Comparison of ENCODE assay signal across 7 mouse cellular contexts in genomic region chr10:92333042-92333774, GRCm38 (mm10).
DNase-seq lines count a peak whose midpoint lies in the region; ATAC-seq and TF ChIP-seq lines count a peak whose summit lies in the region.

No protein-coding gene starts in this region.

- no peaks in the 10 kb centered on the region for H3K36me3 ChIP-seq in hindbrain, embryonic 11.5 days (ENCODE audit: control insufficient read depth, insufficient read depth, low read length)
- H3K36me3 ChIP-seq in midbrain, embryonic 13.5 days, result no peaks in the 10 kb centered on the region
- H3K36me3 ChIP-seq in heart, embryonic 11.5 days (ENCODE audit: control insufficient read depth, insufficient read depth, low read length), result no peaks in the 10 kb centered on the region

- H3K9me3 ChIP-seq in hindbrain, embryonic 11.5 days (ENCODE audit: control insufficient read depth, low read length), result no peaks in the 10 kb centered on the region
- no peaks in the 10 kb centered on the region for H3K9me3 ChIP-seq in midbrain, embryonic 13.5 days
- no peaks in the 10 kb centered on the region for H3K9me3 ChIP-seq in heart, embryonic 11.5 days (replicated peaks; ENCODE audit: control insufficient read depth, low read length)

- no peak overlapping the region for H3K4me3 ChIP-seq in hindbrain, embryonic 11.5 days (ENCODE audit: low read depth, low read length)
- H3K4me3 ChIP-seq in midbrain, embryonic 13.5 days (replicated peaks), result no peak overlapping the region
- H3K4me3 ChIP-seq in heart, embryonic 11.5 days (ENCODE audit: low read depth, low read length), result no peak overlapping the region

- H3K4me1 ChIP-seq in hindbrain, embryonic 11.5 days (replicated peaks; ENCODE audit: control insufficient read depth, insufficient read depth, low read length), result peaks cover 8% of the 10 kb centered on the region
- peaks cover 20% of the 10 kb centered on the region for H3K4me1 ChIP-seq in midbrain, embryonic 13.5 days (replicated peaks)
- peaks cover 9% of the 10 kb centered on the region for H3K4me1 ChIP-seq in heart, embryonic 11.5 days (ENCODE audit: control insufficient read depth, insufficient read depth, low read length)

- no peak for TF ChIP-seq POLR2A in brain, embryonic 14.5 days (IDR thresholded peaks at IDR 0.05; ENCODE audit: borderline replicate concordance, extremely low read depth, insufficient read depth, insufficient read length, poor library complexity, severe bottlenecking)

- DNase-seq in brain, embryonic 14.5 days (ENCODE audit: low read depth), result peak; percentile 96
- peak; percentile 63 for DNase-seq in embryo, embryonic 11 days
- peak; percentile 55 for DNase-seq in hindbrain, embryonic 11.5 days (ENCODE audit: low spot score)
- no peak for DNase-seq in spleen, adult 18-20 months
- DNase-seq in kidney, adult 8-10 months, result no peak

- no peak overlapping the region for H3K9ac ChIP-seq in hindbrain, embryonic 11.5 days (ENCODE audit: low read depth, low read length)
- no peak overlapping the region for H3K9ac ChIP-seq in midbrain, embryonic 13.5 days (replicated peaks)
- H3K9ac ChIP-seq in heart, embryonic 11.5 days (ENCODE audit: low read depth, low read length), result no peak overlapping the region

- H3K4me2 ChIP-seq in hindbrain, embryonic 11.5 days (replicated peaks; ENCODE audit: low read depth, low read length), result 0 out of 2 replicates have a peak overlapping the region, but pooled peaks have one; percentile 3
- no peak overlapping the region for H3K4me2 ChIP-seq in midbrain, embryonic 13.5 days (replicated peaks)
- no peak overlapping the region for H3K4me2 ChIP-seq in heart, embryonic 11.5 days

- H3K27ac ChIP-seq in hindbrain, embryonic 11.5 days (ENCODE audit: low read depth, low read length), result peak overlapping the region; percentile 67
- H3K27ac ChIP-seq in midbrain, embryonic 13.5 days, result peak overlapping the region; percentile 75
- H3K27ac ChIP-seq in heart, embryonic 11.5 days (ENCODE audit: low read depth, low read length), result no peak overlapping the region

- no peak for TF ChIP-seq CTCF in brain, embryonic 14.5 days (IDR thresholded peaks at IDR 0.05; ENCODE audit: borderline replicate concordance, extremely low read depth, insufficient read depth, insufficient read length)

- no peaks in the 10 kb centered on the region for H3K27me3 ChIP-seq in hindbrain, embryonic 11.5 days (ENCODE audit: control insufficient read depth, insufficient read depth, low read length)
- no peaks in the 10 kb centered on the region for H3K27me3 ChIP-seq in midbrain, embryonic 13.5 days
- no peaks in the 10 kb centered on the region for H3K27me3 ChIP-seq in heart, embryonic 11.5 days (ENCODE audit: control insufficient read depth, insufficient read depth, low read length)

- 3% methylated on average over 3 of the region's 3 CpGs for WGBS in hindbrain, embryonic 11.5 days
- WGBS in midbrain, embryonic 13.5 days, result 2% methylated on average over 3 of the region's 3 CpGs
- 12% methylated on average over 3 of the region's 3 CpGs for WGBS in heart, embryonic 11.5 days (ENCODE audit: insufficient replicate concordance)

- peak; percentile 90 for ATAC-seq in hindbrain, embryonic 11.5 days (ENCODE audit: low FRiP score)
- peak; percentile 88 for ATAC-seq in midbrain, embryonic 13.5 days
- ATAC-seq in heart, embryonic 11.5 days (replicated peaks; ENCODE audit: insufficient number of reproducible peaks, low FRiP score, low TSS enrichment), result no peak

Comparison
In these comparisons a context has a peak if more than half of its experiments do, and no peak if none do; other contexts are left out.
1. DNase-seq: peak in brain, embryonic 14.5 days (single experiment), embryo, embryonic 11 days (single experiment) and hindbrain, embryonic 11.5 days (single experiment); none in spleen, adult 18-20 months (0 of 2) and kidney, adult 8-10 months (0 of 2).